Mouse (Mus musculus): Measurements from ENCODE around the gene Loxl1.

- no peak for TF ChIP-seq CTCF (IDR thresholded peaks at IDR 0.05; ENCODE audit: insufficient read depth, low read depth, low read length)
- no peak for TF ChIP-seq POLR2A (IDR thresholded peaks at IDR 0.05; ENCODE audit: insufficient read depth, low read depth, low read length)
These were observed 28.8 kb upstream of the Loxl1 start for GRCm38 (mm10) chr9:58341795-58342194.
